Mouse (Mus musculus): Measurements from ENCODE around the gene Map4k4.

Map4k4 gene

GRCm38 (mm10) chr1:39900181-39901005 lies at the start of gene Map4k4:
Map4k4 (plus strand) TSS chr1:39900913.
- peak; percentile 78 for DNase-seq (ENCODE audit: low read depth, low spot score)

DNA sequence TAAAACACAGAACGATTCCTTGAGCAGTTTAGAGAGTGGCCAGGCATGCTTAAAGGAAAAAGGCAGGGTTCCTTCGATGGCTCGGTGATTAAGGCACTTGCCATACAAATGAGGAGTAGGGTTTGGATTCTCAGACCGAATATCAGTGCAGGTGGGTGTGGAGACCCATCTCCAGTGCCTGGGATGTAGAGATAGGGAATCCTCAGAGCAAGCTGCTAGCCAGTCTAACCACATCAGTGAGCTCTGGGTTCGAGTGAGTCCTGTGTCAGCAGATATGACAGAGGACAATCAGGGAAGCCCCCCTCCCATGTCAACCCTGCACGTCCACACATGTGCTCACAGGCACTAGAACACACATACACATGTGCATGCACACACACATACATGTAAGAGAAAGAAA lies 44.8 kb upstream of the Map4k4 start:
- no peak for DNase-seq (ENCODE audit: low read depth, low spot score)

DNA sequence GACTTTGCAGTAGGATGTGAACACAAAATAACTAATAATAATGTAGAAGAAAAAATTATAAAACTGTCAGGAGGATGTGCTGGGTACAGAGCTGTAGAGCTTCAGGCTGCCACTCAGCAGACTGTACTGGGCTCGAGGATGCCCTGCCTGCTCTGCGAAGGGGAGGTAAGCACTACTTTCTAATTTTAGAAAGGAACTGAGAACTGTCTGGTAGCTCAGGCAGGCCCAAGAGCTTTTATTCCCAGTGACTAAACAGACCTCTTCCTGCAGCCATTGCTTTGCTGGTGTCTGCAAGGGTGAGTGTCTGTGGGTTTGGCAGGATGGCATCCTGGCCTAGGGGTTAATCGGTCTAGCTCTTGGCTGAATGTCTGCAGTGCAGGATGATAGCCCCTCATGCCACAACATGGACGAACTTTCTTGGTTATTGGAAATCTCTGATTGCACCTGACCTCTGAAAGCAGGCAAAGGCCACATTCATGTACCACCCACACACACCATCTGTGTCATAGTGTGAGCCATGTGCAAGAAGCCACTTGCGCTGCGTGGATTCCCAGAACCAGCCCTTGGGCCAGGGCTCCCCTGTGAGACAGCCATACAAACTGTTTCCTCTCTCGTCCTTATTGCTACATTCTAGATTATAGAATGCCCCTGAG lies 43.8 kb upstream of the Map4k4 start:
- no peak for DNase-seq (ENCODE audit: low read depth, low spot score)

DNA sequence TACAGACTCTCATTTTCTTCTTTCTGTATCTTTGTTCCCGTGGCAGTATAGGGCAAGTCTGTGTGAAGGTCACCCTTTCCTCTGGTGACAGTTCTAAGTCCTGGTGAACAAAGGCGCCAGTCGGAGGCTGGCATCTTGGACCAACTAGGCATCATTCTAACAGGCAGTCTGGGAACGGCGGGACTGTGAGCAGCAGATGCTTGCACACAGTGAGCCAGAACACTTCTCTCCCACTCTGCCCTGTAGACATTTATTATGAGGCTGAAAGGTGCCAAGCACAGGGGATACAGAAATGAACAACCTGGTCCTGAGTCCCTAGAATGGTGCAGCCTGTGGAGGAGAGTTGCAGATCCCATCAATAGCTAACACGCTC lies 43.3 kb upstream of the Map4k4 start:
- DNase-seq (ENCODE audit: low read depth, low spot score): no peak

DNA sequence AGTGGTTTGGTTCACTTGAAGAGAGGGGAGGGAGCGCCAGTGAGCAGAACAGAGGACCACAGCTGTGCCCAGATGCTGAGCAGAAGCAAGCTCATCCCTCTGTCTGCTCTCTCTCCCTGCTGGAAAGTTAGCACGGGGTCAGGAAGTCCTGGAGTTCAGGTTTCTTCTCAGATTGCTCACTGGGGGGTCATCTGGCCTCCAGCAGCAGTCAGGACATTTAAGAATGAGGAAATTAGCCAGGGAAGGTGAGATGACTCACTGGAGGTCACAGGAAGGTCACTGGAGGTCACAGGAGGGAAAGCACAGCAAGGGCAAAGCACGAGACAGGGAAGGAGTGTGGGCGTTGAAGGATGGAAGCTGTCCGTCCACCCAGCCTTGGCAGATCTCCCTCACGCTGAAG lies 41.5 kb upstream of the Map4k4 start:
- DNase-seq (ENCODE audit: low read depth, low spot score): no peak

DNA sequence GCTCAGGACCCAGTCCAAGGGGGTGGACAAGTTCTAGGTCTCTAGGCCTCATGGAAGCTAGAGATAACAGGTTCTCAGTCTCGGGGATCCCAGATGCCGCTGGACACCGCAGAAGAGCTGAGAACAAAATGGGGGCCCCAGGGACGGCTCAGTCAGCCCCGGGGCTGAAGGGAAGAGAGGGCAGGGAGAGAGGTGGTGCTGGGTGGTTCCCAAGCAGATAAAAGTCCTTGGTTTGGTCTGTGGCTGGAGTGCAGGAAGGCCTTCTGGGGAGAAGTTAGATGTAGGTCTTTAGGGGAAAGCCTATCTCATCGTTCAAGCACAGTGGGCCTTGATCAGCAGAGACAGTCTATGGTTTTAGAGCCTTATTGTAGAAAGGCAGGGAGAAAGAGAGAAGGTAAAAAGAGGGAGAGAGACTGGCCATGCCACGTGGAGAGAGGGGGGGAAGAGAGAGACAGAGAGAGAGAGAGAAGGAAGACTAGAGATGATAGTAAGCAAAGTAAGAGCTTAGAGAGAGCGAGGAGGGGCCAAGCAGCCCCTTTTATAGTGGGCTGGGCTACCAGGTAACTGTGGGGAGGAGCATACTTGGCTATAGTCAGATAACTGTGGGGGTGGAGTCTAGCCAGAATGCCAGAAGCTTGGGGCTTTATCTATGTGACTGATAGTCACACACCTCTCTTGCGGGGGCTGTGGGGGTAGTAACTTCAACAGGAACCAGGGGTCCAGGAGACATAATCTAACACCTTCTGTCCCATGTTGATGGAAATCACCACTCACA lies 34.2 kb upstream of the Map4k4 start:
- no peak for DNase-seq (ENCODE audit: low read depth, low spot score)

DNA sequence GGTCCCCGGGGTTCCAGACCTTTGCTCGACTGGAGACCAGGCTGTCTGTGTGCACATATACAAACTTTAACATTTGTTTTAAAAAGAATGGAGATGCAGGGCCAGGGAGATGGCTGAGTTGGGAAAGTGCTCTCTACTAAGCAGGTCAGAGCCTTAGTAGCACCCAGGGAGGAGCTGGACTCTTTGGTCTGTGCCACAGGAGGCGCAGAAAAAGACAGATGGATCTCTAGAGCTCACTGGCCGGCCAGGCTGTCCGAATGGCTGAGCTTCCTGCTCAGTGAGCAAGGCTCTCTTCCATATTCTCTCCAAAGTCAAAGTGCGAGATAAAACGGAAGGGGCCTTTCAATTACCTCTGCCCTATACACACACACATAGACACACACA lies 33.6 kb upstream of the Map4k4 start:
- no peak for DNase-seq (ENCODE audit: low read depth, low spot score)

DNA sequence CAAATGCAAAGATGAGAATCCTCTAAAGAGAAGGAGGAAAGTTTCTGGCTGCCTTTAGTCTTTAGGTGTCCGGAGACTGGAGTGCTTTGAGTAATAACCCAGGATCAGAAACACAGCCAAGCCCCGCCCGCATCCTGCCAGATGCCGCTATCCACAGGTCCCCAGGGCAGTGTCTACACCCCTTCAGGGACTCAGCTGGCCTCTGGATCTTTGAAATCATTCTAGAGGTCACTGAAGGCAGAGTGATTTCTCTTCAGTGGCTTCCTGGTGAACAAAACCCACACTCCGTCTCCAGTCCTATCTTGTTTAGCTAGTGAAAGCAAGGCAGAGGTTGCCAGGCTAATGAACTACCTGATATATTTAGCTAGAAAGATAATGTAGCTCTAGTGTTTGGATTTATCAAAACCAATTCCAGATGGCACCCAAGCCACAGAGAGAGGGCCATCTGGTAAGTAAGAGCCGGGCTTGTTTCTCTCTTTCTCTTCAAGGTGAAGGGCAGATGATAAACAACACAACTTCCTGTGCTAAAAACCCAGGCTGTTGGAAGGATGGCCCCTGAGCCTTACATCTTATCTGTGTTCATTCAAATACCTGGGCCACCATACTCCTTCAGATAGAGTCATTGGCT lies 32.6 kb upstream of the Map4k4 start:
- DNase-seq (ENCODE audit: low read depth, low spot score): peak; percentile 64

DNA sequence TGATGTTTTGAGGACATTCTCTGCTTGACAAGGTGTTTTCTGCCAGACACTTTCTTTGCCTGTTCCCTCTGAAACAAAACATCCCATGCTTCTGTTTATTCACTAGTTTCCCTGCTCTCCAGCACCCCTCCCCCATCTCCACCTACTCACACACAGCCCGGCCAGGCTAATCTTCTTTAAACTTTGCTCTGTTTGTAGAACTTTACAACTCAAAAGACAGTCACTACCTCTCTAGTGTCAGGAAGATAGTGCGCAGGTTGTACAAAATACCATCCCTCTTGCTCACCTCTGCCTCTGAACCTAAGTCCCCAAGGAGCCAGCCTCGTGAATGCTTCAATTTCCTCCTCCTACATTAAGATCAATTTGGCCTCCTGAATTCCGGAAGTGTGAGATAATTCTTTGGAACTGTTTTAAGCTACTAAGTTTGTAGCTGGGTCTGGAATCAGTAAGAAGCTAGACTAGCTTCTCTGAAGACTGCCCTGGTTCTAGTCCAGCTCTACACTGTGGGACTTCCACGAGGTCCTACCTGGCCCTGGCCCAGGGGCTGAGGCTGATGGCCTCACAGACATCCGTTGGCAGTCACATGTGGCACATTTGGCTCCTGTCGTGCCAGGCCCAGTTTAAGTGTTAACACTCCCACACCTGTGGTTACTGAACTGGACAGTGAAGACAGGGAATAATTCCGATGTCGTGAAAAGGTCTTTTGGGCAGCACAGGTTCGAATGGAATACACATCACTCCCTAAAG lies 31.7 kb upstream of the Map4k4 start:
- DNase-seq (ENCODE audit: low read depth, low spot score): no peak

- no peak for DNase-seq (ENCODE audit: low read depth, low spot score)
Observed at GRCm38 (mm10) chr1:39869721-39870201, 31.0 kb upstream of the Map4k4 start.

- DNase-seq (ENCODE audit: low read depth, low spot score): peak; percentile 65
Observed at GRCm38 (mm10) chr1:39877981-39878380, 22.7 kb upstream of the Map4k4 start.

GRCm38 (mm10) chr1:39882505-39882904 lies 18.2 kb upstream of the Map4k4 start:
- DNase-seq (ENCODE audit: low read depth, low spot score): no peak

DNA sequence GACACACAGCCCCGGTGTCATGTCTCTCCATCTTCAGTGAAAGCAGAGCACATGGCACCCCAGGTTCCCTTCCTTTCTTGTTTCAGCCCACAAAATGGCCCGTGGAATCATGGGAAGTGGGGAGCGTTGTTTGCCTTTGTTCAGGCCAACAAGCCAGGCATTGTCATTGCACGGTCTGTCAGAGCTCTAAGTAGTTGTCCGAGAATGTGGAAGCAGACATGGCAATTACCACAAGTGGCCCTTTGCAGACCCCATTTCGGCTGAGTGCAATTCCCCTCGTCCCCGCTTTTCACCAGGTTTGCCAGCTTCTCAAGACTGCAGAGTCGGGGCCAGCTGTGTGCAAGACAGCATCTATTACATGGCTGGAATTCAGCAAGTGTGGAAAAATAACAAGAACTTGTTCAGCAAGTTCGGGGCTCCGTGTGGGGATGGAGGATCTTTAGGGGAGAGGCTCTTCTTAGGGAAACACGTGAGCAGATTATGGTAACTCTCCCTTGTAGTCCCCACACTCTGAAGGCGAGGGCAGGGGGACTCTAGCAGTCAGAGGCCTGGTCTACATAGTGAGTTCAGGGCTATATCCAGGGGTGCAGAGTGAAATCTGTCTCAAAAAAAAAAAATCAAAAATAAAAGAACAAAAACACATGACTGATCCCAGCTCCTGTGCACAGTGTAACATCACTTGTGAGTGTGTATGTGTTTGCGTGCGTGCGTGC lies 15.8 kb upstream of the Map4k4 start:
- DNase-seq (ENCODE audit: low read depth, low spot score): peak; percentile 48

- no peak for DNase-seq (ENCODE audit: low read depth, low spot score)
Observed at GRCm38 (mm10) chr1:39887997-39888396, 12.7 kb upstream of the Map4k4 start.

DNA sequence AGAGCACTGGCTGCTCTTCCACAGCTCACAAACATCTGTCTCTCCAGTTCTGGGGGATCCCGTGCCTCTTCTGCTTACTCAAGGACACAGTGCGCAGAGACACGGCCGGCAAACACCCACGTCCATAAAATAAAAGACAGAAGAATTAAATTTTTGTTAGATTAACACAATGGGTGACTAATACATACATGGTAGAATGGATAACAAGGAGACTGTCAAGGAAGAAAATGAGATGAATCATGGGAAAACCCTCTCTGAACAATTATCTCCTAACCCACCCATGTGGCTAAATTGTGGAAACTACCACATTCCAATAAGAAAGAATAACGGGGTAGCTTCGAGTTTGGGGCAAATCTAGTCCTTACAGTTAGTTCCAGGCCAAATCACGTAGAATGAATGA lies 11.3 kb upstream of the Map4k4 start:
- DNase-seq (ENCODE audit: low read depth, low spot score): no peak

GRCm38 (mm10) chr1:39889973-39890372 lies 10.7 kb upstream of the Map4k4 start:
- no peak for DNase-seq (ENCODE audit: low read depth, low spot score)

DNA sequence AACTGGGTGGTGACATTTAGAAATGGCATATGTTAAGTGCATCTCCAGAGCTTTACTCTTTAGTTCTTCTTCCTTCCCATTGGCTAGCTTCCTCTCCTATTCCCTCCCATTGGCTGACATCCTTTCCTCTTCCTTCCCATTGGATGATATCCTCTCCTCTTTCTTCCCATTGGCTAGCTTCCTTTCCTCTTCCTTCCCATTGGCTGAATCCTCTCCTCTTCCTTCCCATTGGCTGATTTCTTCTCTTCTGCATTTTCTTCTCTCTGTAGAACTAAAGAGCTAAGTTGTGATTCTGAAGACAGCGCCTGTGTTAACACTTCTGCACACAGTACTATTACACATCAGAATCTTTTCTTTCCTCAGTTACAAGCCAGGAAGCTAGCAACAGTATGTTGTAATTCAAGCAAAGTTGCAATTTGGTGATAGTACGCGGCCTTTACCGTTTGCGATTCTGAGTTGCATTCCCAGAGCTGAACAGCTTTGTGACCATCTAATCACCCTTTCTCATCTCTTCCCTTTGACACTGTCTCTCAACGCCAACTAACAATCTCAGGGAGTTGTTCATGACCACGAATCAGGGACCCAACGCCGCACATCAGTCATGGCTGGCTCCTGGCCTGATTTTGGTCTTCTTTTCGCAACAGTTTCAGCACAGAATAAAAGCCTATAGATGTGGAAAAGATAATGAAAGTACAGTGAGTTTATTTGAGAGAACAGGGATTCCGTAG lies 7.4 kb upstream of the Map4k4 start:
- no peak for DNase-seq (ENCODE audit: low read depth, low spot score)

DNA sequence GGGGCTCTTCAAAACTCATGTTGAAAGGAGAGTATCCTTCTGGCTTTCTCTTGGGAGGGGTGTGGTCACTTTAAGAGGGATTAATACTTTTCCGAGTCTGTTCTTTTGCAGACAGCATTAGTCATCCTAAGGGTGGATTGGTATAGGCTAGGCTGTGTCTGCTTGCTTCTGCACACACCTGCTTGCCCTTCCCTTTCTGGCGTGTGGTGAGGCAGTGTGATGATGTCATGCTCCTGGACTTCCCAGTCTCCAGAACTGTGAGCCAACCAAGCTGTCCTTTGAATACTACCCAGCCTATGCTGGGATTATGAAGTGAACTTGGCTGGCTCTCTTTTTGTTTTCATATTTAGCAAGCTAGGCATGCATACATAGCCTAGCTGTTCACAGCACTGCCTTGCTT lies 5.6 kb upstream of the Map4k4 start:
- DNase-seq (ENCODE audit: low read depth, low spot score): no peak

- no peak for DNase-seq (ENCODE audit: low read depth, low spot score)
Observed at GRCm38 (mm10) chr1:39895506-39895905, 5.2 kb upstream of the Map4k4 start.

DNA sequence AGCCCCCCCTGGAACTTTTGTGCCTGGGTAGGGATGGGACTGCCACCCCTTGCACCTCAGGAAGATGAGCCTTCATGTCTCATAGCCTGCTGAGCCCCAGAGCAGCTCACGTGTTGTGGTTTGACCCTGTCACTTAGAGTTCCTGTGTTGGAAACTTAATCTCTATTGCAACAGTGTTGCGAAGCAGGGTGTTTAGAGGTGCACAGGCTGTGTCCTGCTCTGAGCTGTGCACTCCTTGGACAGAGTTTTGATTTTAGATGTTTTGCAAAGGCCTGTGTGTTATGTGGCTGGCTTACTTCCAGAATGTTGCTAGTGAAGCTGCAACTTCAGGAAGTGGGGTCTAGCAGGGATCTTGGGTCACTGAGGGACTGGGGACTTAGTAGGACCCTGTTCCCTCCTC lies 4.1 kb upstream of the Map4k4 start:
- no peak for DNase-seq (ENCODE audit: low read depth, low spot score)

Data from mesoderm, embryonic 11.5 days (tissue).